Mouse (Mus musculus): Measurements from ENCODE around the gene Cdc37l1. TPM values are rescaled to one million over a fixed set of nuclear protein-coding genes. Genes with fewer than 3 reads are reported as not detected.

Cdc37l1 gene
- polyA plus RNA-seq, 1 experiment from 2014 or later: 42.9 TPM

DNA sequence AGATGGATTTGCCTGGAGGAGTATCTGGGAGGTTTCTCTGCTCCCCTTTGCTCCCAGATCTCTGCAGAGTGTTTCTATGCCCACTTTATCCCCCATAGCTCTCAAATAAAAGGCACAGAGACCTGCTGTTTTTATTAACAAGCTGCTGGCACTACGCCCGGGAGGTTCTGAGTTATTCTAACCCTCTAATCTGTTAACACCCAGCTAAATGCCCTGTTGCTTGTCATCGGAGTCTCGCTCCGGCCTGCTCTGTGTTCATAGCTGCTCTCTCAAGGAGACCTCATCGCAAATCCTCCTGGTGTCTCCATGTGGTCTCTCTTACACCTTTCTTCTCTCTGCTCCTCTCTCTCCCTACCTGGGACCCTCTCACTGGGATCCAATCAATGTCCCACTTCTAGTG is 84.7 kb downstream of the Cdc37l1 start:
- no peaks in the 10 kb centered on the region for H3K9me3 ChIP-seq (ENCODE audit: control insufficient read depth, low read length)
- no peaks in the 10 kb centered on the region for H3K27me3 ChIP-seq (replicated peaks; ENCODE audit: control insufficient read depth, insufficient read depth, low read length)
- H3K27ac ChIP-seq (ENCODE audit: low read depth): no peak overlapping the region
- H3K4me2 ChIP-seq (ENCODE audit: low read length): no peak overlapping the region
- 59% methylated on average over 6 of the region's 6 CpGs for WGBS
- no peak overlapping the region for H3K4me3 ChIP-seq (ENCODE audit: low read depth, low read length)
- H3K4me1 ChIP-seq (replicated peaks; ENCODE audit: control insufficient read depth, insufficient read depth, low read length): peaks cover 3% of the 10 kb centered on the region; the same call in 1 of the 2 replicates
- H3K9ac ChIP-seq (ENCODE audit: low read length): no peak overlapping the region
- DNase-seq (ENCODE audit: low spot score): no peak
- H3K36me3 ChIP-seq (ENCODE audit: control insufficient read depth, insufficient read depth, low read length): no peaks in the 10 kb centered on the region
- no peak for ATAC-seq (replicated peaks; ENCODE audit: low FRiP score, low TSS enrichment, low read depth)

Other genes starting within 250 kb of the Cdc37l1 start
- gene Slc1a1, start 155.3 kb upstream of the Cdc37l1 start, polyA plus RNA-seq (2014; fragmentation: Nextera tagmentation; extraction: Ambion mirVana): 0.41 and 0.62 TPM in 2 replicates
- gene Plpp6, start 26.4 kb upstream of the Cdc37l1 start, polyA plus RNA-seq (2014; fragmentation: Nextera tagmentation; extraction: Ambion mirVana): 10.1 and 13.5 TPM in 2 replicates
- gene 4430402I18Rik, start 22.6 kb upstream of the Cdc37l1 start, polyA plus RNA-seq (2014; fragmentation: Nextera tagmentation; extraction: Ambion mirVana): 0.23 and 0.56 TPM in 2 replicates
- gene Ak3, start 57.6 kb downstream of the Cdc37l1 start, polyA plus RNA-seq (2014; fragmentation: Nextera tagmentation; extraction: Ambion mirVana): 86.5 and 88.3 TPM in 2 replicates
- 77.2 and 83.7 TPM in 2 replicates for gene Rcl1, start 111.0 kb downstream of the Cdc37l1 start, polyA plus RNA-seq (2014; fragmentation: Nextera tagmentation; extraction: Ambion mirVana)

All from intestine, embryonic 14.5 days (tissue).